Mouse (Mus musculus): ENCODE data around the gene Pnliprp1. TPM values are rescaled to one million over a fixed set of nuclear protein-coding genes. Genes with fewer than 3 reads are reported as not detected.
A peak's percentile ranks its signal among the peaks of the same experiment; 100 is the strongest.

Pnliprp1 gene
- polyA plus RNA-seq (2015; fragmentation: Nextera tagmentation; extraction: Ambion mirVana) = 1,391 and 3,102 TPM in 2 replicates

DNA sequence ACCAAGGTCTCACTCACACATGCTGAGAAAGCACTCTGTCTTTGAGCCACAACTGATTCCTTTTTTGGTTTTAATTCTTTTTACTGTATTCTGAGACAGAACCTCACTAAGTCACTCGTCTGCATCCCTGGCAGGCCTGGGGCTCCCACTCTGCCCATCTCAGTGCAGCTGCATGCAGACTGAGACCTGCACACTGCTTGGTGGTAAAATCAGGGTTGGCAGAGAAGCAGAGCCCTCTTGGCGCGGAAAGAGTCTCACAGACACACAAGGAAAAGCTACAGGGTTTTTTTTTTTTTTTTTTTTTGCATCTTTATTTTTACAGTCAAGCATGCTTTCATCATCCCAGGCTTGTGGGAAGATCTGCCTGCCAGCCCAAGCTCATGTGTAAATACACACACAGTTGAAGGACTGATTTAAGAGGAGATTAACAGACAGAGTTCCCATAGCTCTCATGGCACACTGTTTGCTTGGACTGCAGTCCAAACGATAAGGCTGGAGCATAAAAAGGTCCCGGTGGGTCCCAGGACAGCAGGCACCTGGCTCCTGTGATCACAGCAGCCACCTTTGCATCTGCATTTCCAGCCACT is at the start of gene Pnliprp1:
Gene Pnliprp1 (plus strand): TSS at position 443 of the 587 bp plus-strand sequence.
- H3K9ac ChIP-seq = no peak within 1 kb of the TSS
- peak within 1 kb of the TSS; percentile 37; the same call in 1 of the 2 replicates for H3K27ac ChIP-seq
- H3K27me3 ChIP-seq (replicated peaks) = no peaks in the 10 kb centered on the region
- no peak within 1 kb of the TSS for H3K4me3 ChIP-seq (replicated peaks)
- H3K4me2 ChIP-seq (replicated peaks) = 0 out of 2 replicates have a peak within 1 kb of the TSS, but pooled peaks have one; percentile 13
- WGBS = 34% methylated on average over 5 of the region's 5 CpGs
- peaks cover 16% of the 10 kb centered on the region for H3K4me1 ChIP-seq (replicated peaks)
- no peaks in the 10 kb centered on the region for H3K36me3 ChIP-seq
- no peaks in the 10 kb centered on the region for H3K9me3 ChIP-seq
- peak; percentile 72 for ATAC-seq

DNA sequence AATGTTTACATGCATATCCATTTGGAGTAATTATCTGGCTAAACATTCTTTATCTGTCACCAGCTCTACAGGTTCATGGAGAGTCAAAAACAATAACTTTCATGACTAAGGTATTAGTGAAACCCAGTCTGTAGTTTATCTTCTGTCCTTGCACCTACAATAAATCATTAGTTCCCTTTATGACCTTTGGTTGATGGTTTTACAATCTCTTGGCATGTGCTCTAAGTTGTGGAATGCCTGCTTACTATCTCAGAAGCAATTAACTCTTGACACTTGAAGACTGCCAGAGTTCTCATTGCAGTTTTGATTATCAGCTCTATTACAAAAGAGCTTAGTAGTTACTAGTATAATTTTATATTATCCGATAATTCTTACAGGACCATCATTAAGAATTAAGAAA is 39.8 kb upstream of the Pnliprp1 start:
- 26% methylated on average over 1 of the region's 1 CpGs for WGBS
- ATAC-seq = peak; percentile 92
- no peaks in the 10 kb centered on the region for H3K27me3 ChIP-seq (replicated peaks)
- H3K4me1 ChIP-seq (replicated peaks) = no peaks in the 10 kb centered on the region
- no peak overlapping the region for H3K4me2 ChIP-seq (replicated peaks)
- no peak overlapping the region for H3K27ac ChIP-seq
- no peak overlapping the region for H3K9ac ChIP-seq
- H3K9me3 ChIP-seq = no peaks in the 10 kb centered on the region
- H3K36me3 ChIP-seq = no peaks in the 10 kb centered on the region
- H3K4me3 ChIP-seq (replicated peaks) = no peak overlapping the region

GRCm38 (mm10) chr19:58695314-58695713 is 33.4 kb upstream of the Pnliprp1 start:
- Histone ChIP-seq H3K4me3 (replicated peaks) (no peak overlapping the region), H3K36me3 (no peaks in the 10 kb centered on the region), H3K27ac (no peak overlapping the region), H3K4me1 (replicated peaks) (no peaks in the 10 kb centered on the region), H3K9ac (no peak overlapping the region), H3K27me3 (replicated peaks) (no peaks in the 10 kb centered on the region), H3K4me2 (replicated peaks) (no peak overlapping the region), H3K9me3 (no peaks in the 10 kb centered on the region)
- peak; percentile 68 for ATAC-seq
- WGBS = 56% methylated on average over 3 of the region's 3 CpGs

DNA sequence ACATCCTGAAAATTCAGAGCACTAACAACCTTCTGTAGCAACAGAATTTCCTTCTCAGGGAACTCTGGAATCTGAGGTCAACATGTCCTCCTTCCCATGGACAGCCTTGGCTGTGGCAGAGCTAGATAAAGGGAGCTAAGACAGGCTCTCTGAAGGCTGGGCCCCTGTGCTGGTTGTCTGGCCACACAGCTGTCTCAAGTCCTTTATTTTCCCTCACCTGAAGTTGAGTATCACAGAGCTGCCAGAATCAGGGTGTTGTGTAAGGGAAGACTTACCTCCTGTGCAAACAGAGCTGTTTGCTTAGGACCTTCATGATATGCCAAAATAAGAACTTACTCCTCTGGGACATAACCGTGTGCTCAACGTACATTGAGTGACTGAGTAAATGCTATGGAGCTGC is 32.5 kb upstream of the Pnliprp1 start:
- Histone ChIP-seq H3K36me3 (no peaks in the 10 kb centered on the region), H3K4me1 (replicated peaks) (no peaks in the 10 kb centered on the region), H3K9ac (no peak overlapping the region), H3K9me3 (no peaks in the 10 kb centered on the region), H3K4me3 (replicated peaks) (no peak overlapping the region), H3K4me2 (replicated peaks) (no peak overlapping the region), H3K27ac (no peak overlapping the region), H3K27me3 (replicated peaks) (no peaks in the 10 kb centered on the region)
- WGBS = 70% methylated on average over 2 of the region's 2 CpGs
- ATAC-seq = peak; percentile 83

- H3K9ac ChIP-seq = no peak overlapping the region
- 84% methylated on average over 4 of the region's 4 CpGs for WGBS
- no peak overlapping the region for H3K4me3 ChIP-seq (replicated peaks)
- no peak overlapping the region for H3K4me2 ChIP-seq (replicated peaks)
- H3K4me1 ChIP-seq (replicated peaks) = no peaks in the 10 kb centered on the region
- H3K27ac ChIP-seq = no peak overlapping the region
- no peak for ATAC-seq
- no peaks in the 10 kb centered on the region for H3K9me3 ChIP-seq
- H3K36me3 ChIP-seq = no peaks in the 10 kb centered on the region
- no peaks in the 10 kb centered on the region for H3K27me3 ChIP-seq (replicated peaks)
Measured at GRCm38 (mm10) chr19:58704556-58704955, 24.1 kb upstream of the Pnliprp1 start.

DNA sequence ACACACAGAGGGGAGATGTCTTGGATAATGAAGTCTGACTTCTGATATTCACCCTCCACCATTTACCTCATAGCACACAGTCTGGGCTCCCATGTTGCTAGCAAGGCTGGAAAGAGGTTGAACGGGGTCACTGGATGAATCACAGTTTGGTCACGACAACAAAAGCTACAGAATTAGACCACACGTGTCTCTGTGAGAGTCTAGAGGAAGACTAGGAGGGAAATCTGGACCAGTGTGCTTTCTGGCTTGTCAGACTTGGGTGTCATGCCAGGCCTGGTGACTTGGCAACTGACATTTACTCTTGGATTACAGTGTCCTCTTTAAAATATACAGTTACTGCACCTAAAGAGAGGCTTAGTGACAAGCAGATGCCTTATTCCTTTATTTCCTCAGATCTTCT is 20.1 kb upstream of the Pnliprp1 start:
- H3K9me3 ChIP-seq = no peaks in the 10 kb centered on the region
- H3K27ac ChIP-seq = no peak overlapping the region
- no peak for ATAC-seq
- no peaks in the 10 kb centered on the region for H3K36me3 ChIP-seq
- no peaks in the 10 kb centered on the region for H3K27me3 ChIP-seq (replicated peaks)
- 79% methylated on average over 3 of the region's 3 CpGs for WGBS
- H3K4me1 ChIP-seq (replicated peaks) = no peaks in the 10 kb centered on the region
- no peak overlapping the region for H3K4me3 ChIP-seq (replicated peaks)
- H3K9ac ChIP-seq = no peak overlapping the region
- H3K4me2 ChIP-seq (replicated peaks) = no peak overlapping the region

GRCm38 (mm10) chr19:58717925-58718324 is 10.8 kb upstream of the Pnliprp1 start:
- Histone ChIP-seq H3K36me3 (no peaks in the 10 kb centered on the region), H3K4me2 (replicated peaks) (no peak overlapping the region), H3K27ac (no peak overlapping the region), H3K4me3 (replicated peaks) (no peak overlapping the region), H3K27me3 (replicated peaks) (no peaks in the 10 kb centered on the region), H3K4me1 (replicated peaks) (no peaks in the 10 kb centered on the region), H3K9me3 (no peaks in the 10 kb centered on the region), H3K9ac (no peak overlapping the region)
- WGBS = 71% methylated on average over 4 of the region's 4 CpGs
- no peak for ATAC-seq

DNA sequence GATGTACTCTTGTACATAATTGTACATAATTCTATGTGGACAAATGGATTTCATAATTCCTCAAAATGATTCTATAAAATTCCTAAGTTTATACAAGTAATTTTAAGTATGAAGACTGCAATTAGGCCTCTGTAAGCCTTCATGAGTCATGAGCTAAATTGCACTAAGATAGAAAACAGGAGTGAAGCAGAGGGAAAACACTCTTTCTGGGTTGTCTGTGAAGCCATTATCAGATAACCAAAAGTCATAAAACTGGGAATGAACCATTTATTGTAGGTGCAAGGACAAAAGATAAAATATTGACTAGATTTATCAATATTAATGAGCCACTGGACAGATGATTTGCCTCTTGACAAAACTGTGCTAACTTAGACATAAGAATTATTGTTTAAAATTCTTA is 8.2 kb upstream of the Pnliprp1 start:
- peak; percentile 59; the same call in 1 of the 2 replicates for ATAC-seq

GRCm38 (mm10) chr19:58726551-58726950 is 2.1 kb upstream of the Pnliprp1 start:
- 70% methylated on average over 5 of the region's 5 CpGs for WGBS
- Histone ChIP-seq H3K36me3 (no peaks in the 10 kb centered on the region), H3K4me2 (replicated peaks) (no peak overlapping the region), H3K4me1 (replicated peaks) (peaks cover 16% of the 10 kb centered on the region), H3K27ac (no peak overlapping the region), H3K4me3 (replicated peaks) (no peak overlapping the region), H3K27me3 (replicated peaks) (no peaks in the 10 kb centered on the region), H3K9ac (no peak overlapping the region), H3K9me3 (no peaks in the 10 kb centered on the region)
- ATAC-seq = no peak

More for the DNA sequence above, 8.2 kb upstream of the Pnliprp1 start:
- Histone ChIP-seq H3K9me3 (no peaks in the 10 kb centered on the region), H3K9ac (no peak overlapping the region), H3K4me2 (replicated peaks) (no peak overlapping the region), H3K4me1 (replicated peaks) (no peaks in the 10 kb centered on the region), H3K36me3 (no peaks in the 10 kb centered on the region), H3K4me3 (replicated peaks) (no peak overlapping the region), H3K27me3 (replicated peaks) (no peaks in the 10 kb centered on the region), H3K27ac (no peak overlapping the region)

- ATAC-seq = peak; percentile 68
- Histone ChIP-seq H3K27ac (peak overlapping the region; percentile 37; the same call in 1 of the 2 replicates), H3K9ac (no peak overlapping the region), H3K4me3 (replicated peaks) (no peak overlapping the region), H3K4me2 (replicated peaks) (0 out of 2 replicates have a peak overlapping the region, but pooled peaks have one; percentile 13), H3K36me3 (no peaks in the 10 kb centered on the region), H3K9me3 (no peaks in the 10 kb centered on the region), H3K27me3 (replicated peaks) (no peaks in the 10 kb centered on the region), H3K4me1 (replicated peaks) (peaks cover 16% of the 10 kb centered on the region)
- 49% methylated on average over 5 of the region's 5 CpGs for WGBS
Measured at GRCm38 (mm10) chr19:58727756-58728155, 931 bp upstream of the Pnliprp1 start.

DNA sequence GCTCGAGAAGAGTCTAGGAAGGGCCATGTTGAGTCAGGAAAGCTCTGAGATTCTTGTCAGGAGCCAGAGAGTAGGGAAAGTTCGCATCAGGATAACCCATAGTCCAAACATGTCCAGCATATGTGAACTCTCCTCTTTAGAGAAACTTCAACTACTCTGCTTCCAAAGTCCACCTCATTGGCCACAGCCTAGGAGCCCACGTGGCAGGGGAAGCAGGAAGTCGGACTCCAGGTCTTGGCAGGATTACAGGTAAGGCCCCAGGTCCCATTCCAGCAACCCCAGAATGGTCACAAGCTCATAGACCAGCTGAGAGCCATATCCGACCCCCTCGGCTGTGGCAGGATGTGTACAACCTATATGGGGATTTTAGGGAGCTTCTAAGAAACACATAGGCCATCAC is 4.5 kb downstream of the Pnliprp1 start:
- Histone ChIP-seq H3K27ac (no peak overlapping the region), H3K9ac (no peak overlapping the region), H3K4me3 (replicated peaks) (no peak overlapping the region), H3K27me3 (replicated peaks) (no peaks in the 10 kb centered on the region), H3K4me1 (replicated peaks) (peaks cover 3% of the 10 kb centered on the region), H3K36me3 (no peaks in the 10 kb centered on the region), H3K4me2 (replicated peaks) (no peak overlapping the region), H3K9me3 (no peaks in the 10 kb centered on the region)
- ATAC-seq = no peak
- WGBS = 84% methylated on average over 6 of the region's 6 CpGs

DNA sequence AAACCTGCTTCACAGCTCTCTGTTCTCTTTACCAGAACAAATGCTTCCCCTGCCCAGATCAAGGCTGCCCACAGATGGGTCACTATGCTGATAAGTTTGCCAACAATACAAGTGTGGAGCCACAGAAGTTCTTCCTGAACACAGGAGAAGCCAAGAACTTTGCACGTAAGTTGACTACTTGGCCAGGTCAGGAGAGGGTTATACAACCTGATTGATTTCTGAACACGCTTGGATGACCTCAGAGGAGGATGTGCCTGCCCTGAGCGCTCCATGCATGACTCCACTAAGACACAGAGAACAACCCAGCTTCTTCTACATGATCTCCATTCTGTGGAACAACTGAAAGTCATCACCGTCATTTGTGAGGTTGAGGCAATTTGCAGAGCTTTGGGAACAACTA is 9.4 kb downstream of the Pnliprp1 start:
- Histone ChIP-seq H3K9ac (no peak overlapping the region), H3K27ac (no peak overlapping the region), H3K27me3 (replicated peaks) (no peaks in the 10 kb centered on the region), H3K4me1 (replicated peaks) (no peaks in the 10 kb centered on the region), H3K9me3 (no peaks in the 10 kb centered on the region), H3K4me3 (replicated peaks) (no peak overlapping the region), H3K4me2 (replicated peaks) (no peak overlapping the region), H3K36me3 (no peaks in the 10 kb centered on the region)
- 82% methylated on average over 4 of the region's 4 CpGs for WGBS
- no peak for ATAC-seq

DNA sequence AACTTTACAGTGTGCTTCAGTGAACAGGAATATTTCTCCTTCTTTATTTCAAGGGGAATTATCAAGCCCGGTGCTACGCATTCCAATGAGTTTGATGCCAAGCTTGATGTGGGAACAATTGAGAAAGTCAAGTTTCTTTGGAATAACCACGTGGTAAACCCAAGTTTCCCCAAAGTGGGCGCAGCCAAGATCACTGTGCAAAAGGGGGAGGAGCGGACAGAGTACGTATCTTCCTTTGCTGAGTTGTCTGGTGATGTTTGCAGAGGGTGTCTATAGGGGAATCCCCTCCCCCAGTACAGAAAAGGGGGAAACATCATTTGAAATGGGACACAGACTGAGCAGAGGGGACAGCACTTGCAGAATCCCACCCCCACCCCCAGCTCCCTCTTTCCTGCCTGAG is 12.3 kb downstream of the Pnliprp1 start:
- 84% methylated on average over 6 of the region's 6 CpGs for WGBS
- Histone ChIP-seq H3K4me2 (replicated peaks) (no peak overlapping the region), H3K9me3 (no peaks in the 10 kb centered on the region), H3K36me3 (no peaks in the 10 kb centered on the region), H3K9ac (no peak overlapping the region), H3K27ac (no peak overlapping the region), H3K27me3 (replicated peaks) (no peaks in the 10 kb centered on the region), H3K4me3 (replicated peaks) (no peak overlapping the region), H3K4me1 (replicated peaks) (no peaks in the 10 kb centered on the region)
- no peak for ATAC-seq
